Mouse (Mus musculus) forebrain, embryonic 15.5 days (tissue): ENCODE data around the gene Ccdc47. TPM values are rescaled to one million over a fixed set of nuclear protein-coding genes. Genes with fewer than 3 reads are reported as not detected.

Experiments used
- ATAC-seq: fragments of 200-750 bp; cut with Nextera tagmentation; replicated peaks from 2 replicates; pipeline ENCODE4 v1.8.0; 2017; ENCODE audit warnings: mild to moderate bottlenecking, moderate TSS enrichment, moderate library complexity
- H3K27ac ChIP-seq: fragments of 300-500 bp; sonication (generic); replicated peaks from 2 replicates; pipeline ENCODE4 v1.5.1; 2015; ENCODE audit warnings: mild to moderate bottlenecking, inconsistent platforms
- H3K27me3 ChIP-seq: fragments of 300-500 bp; sonication (generic); 2 replicates; pipeline ENCODE4 v1.6.1; 2015; ENCODE audit warnings: inconsistent platforms
- H3K36me3 ChIP-seq: fragments of 300-500 bp; sonication (generic); 2 replicates; pipeline ENCODE4 v1.6.1; 2015; ENCODE audit warnings: mild to moderate bottlenecking, inconsistent platforms
- H3K4me1 ChIP-seq: fragments of 300-500 bp; sonication (generic); 2 replicates; pipeline ENCODE4 v1.6.1; 2015; ENCODE audit warnings: inconsistent platforms
- H3K4me2 ChIP-seq: fragments of 300-500 bp; sonication (generic); replicated peaks from 2 replicates; pipeline ENCODE4 v1.6.1; 2015; ENCODE audit warnings: mild to moderate bottlenecking, inconsistent platforms
- H3K4me3 ChIP-seq: fragments of 300-500 bp; sonication (generic); 2 replicates; pipeline ENCODE4 v1.5.1; 2015; ENCODE audit warnings: mild to moderate bottlenecking, inconsistent platforms
- H3K9ac ChIP-seq: fragments of 300-500 bp; sonication (generic); replicated peaks from 2 replicates; pipeline ENCODE4 v1.6.1; 2015; ENCODE audit warnings: mild to moderate bottlenecking, inconsistent platforms
- H3K9me3 ChIP-seq: fragments of 300-500 bp; sonication (generic); 2 replicates; pipeline ENCODE4 v1.6.1; 2016; ENCODE audit warnings: inconsistent platforms
- WGBS: fragments of 180-500 bp; shearing (Covaris S2); methylation state at CpG from one replicate; pipeline ENCODE4 v1.1.7; 2015; ENCODE audit warnings: mixed read lengths; 5-methylcytosine and 5-hydroxymethylcytosine counted together
- polyA plus RNA-seq: library from polyadenylated mRNA; unstranded; fragments of >200 nt; fragmentation: Nextera tagmentation; extraction: Ambion mirVana; gene quantifications from 2 replicates; pipeline ENCODE4 v1.2.1, GENCODE M21; 2015

Gene Ccdc47
- polyA plus RNA-seq, 1 experiment from 2014 or later = 97.6 TPM

GRCm38 (mm10) chr11:106158930-106159215, 57.3 kb downstream of the Ccdc47 start:
- peak overlapping the region; percentile 79 for H3K4me2 ChIP-seq
- H3K4me3 ChIP-seq = peak overlapping the region; percentile 86
- peaks cover 37% of the 10 kb centered on the region for H3K36me3 ChIP-seq
- H3K27ac ChIP-seq = peak overlapping the region; percentile 97
- H3K4me1 ChIP-seq = peaks cover 43% of the 10 kb centered on the region
- H3K9ac ChIP-seq = peak overlapping the region; percentile 97
- 33% methylated on average over 9 of the region's 9 CpGs for WGBS
- H3K9me3 ChIP-seq = no peaks in the 10 kb centered on the region
- ATAC-seq = 0 out of 2 replicates have a peak, but pooled peaks have one; percentile 1
- H3K27me3 ChIP-seq = no peaks in the 10 kb centered on the region

GRCm38 (mm10) chr11:106158081-106158929, 57.8 kb downstream of the Ccdc47 start:
- no peak for ATAC-seq
- peak overlapping the region; percentile 97 for H3K9ac ChIP-seq
- peaks cover 43% of the 10 kb centered on the region for H3K4me1 ChIP-seq
- H3K36me3 ChIP-seq = peaks cover 36% of the 10 kb centered on the region
- H3K27ac ChIP-seq = peak overlapping the region; percentile 97
- H3K27me3 ChIP-seq = no peaks in the 10 kb centered on the region
- H3K4me3 ChIP-seq = peak overlapping the region; percentile 86
- 51% methylated on average over 14 of the region's 14 CpGs for WGBS
- peak overlapping the region; percentile 79 for H3K4me2 ChIP-seq
- H3K9me3 ChIP-seq = no peaks in the 10 kb centered on the region

GRCm38 (mm10) chr11:106157154-106157553, 59.0 kb downstream of the Ccdc47 start:
- Histone ChIP-seq H3K36me3 (peaks cover 43% of the 10 kb centered on the region), H3K4me2 (no peak overlapping the region), H3K27ac (no peak overlapping the region), H3K27me3 (no peaks in the 10 kb centered on the region), H3K4me1 (peaks cover 43% of the 10 kb centered on the region), H3K9ac (no peak overlapping the region), H3K9me3 (no peaks in the 10 kb centered on the region), H3K4me3 (no peak overlapping the region)
- no peak for ATAC-seq
- WGBS = 94% methylated on average over 7 of the region's 7 CpGs

GRCm38 (mm10) chr11:106156257-106156656, 59.9 kb downstream of the Ccdc47 start:
- peaks cover 36% of the 10 kb centered on the region for H3K4me1 ChIP-seq
- no peak overlapping the region for H3K27ac ChIP-seq
- H3K4me2 ChIP-seq = no peak overlapping the region
- ATAC-seq = no peak
- peaks cover 52% of the 10 kb centered on the region for H3K36me3 ChIP-seq
- 93% methylated on average over 1 of the region's 1 CpGs for WGBS
- H3K9ac ChIP-seq = no peak overlapping the region
- no peak overlapping the region for H3K4me3 ChIP-seq
- no peaks in the 10 kb centered on the region for H3K27me3 ChIP-seq
- H3K9me3 ChIP-seq = no peaks in the 10 kb centered on the region

GRCm38 (mm10) chr11:106155761-106156160, 60.4 kb downstream of the Ccdc47 start:
- no peaks in the 10 kb centered on the region for H3K27me3 ChIP-seq
- H3K4me2 ChIP-seq = no peak overlapping the region
- H3K4me3 ChIP-seq = no peak overlapping the region
- H3K9me3 ChIP-seq = no peaks in the 10 kb centered on the region
- no peak for ATAC-seq
- 77% methylated on average over 3 of the region's 3 CpGs for WGBS
- peak overlapping the region; percentile 46; the same call in 1 of the 2 replicates for H3K27ac ChIP-seq
- peaks cover 31% of the 10 kb centered on the region for H3K4me1 ChIP-seq
- H3K36me3 ChIP-seq = peaks cover 56% of the 10 kb centered on the region
- no peak overlapping the region for H3K9ac ChIP-seq

GRCm38 (mm10) chr11:106154770-106155169, 61.4 kb downstream of the Ccdc47 start:
- no peak for ATAC-seq
- H3K4me3 ChIP-seq = no peak overlapping the region
- 84% methylated on average over 2 of the region's 2 CpGs for WGBS
- no peaks in the 10 kb centered on the region for H3K27me3 ChIP-seq
- peaks cover 28% of the 10 kb centered on the region for H3K4me1 ChIP-seq
- H3K9ac ChIP-seq = no peak overlapping the region
- no peak overlapping the region for H3K4me2 ChIP-seq
- H3K27ac ChIP-seq = peak overlapping the region; percentile 14; the same call in 1 of the 2 replicates
- peaks cover 66% of the 10 kb centered on the region for H3K36me3 ChIP-seq
- H3K9me3 ChIP-seq = no peaks in the 10 kb centered on the region

- ATAC-seq = no peak
Observed at GRCm38 (mm10) chr11:106154091-106154490, 62.1 kb downstream of the Ccdc47 start.

GRCm38 (mm10) chr11:106152132-106152531, 64.0 kb downstream of the Ccdc47 start:
- no peaks in the 10 kb centered on the region for H3K9me3 ChIP-seq
- H3K9ac ChIP-seq = no peak overlapping the region
- no peak overlapping the region for H3K4me3 ChIP-seq
- 82% methylated on average over 8 of the region's 8 CpGs for WGBS
- peaks cover 83% of the 10 kb centered on the region for H3K36me3 ChIP-seq
- no peak for ATAC-seq
- H3K4me1 ChIP-seq = 0 out of 2 replicates have a peak, but pooled peaks cover 4% of the 10 kb centered on the region
- H3K27me3 ChIP-seq = no peaks in the 10 kb centered on the region
- no peak overlapping the region for H3K4me2 ChIP-seq
- H3K27ac ChIP-seq = no peak overlapping the region

More at GRCm38 (mm10) chr11:106154091-106154490, 62.1 kb downstream of the Ccdc47 start:
- WGBS = 74% methylated on average over 5 of the region's 5 CpGs
- Histone ChIP-seq H3K27ac (0 out of 2 replicates have a peak overlapping the region, but pooled peaks have one; percentile 14), H3K4me2 (no peak overlapping the region), H3K9ac (no peak overlapping the region), H3K27me3 (no peaks in the 10 kb centered on the region), H3K36me3 (peaks cover 73% of the 10 kb centered on the region), H3K4me1 (peaks cover 24% of the 10 kb centered on the region), H3K9me3 (no peaks in the 10 kb centered on the region), H3K4me3 (no peak overlapping the region)

GRCm38 (mm10) chr11:106151219-106151618, 64.9 kb downstream of the Ccdc47 start:
- Histone ChIP-seq H3K4me2 (no peak overlapping the region), H3K27me3 (no peaks in the 10 kb centered on the region), H3K36me3 (peaks cover 81% of the 10 kb centered on the region), H3K9ac (no peak overlapping the region), H3K27ac (no peak overlapping the region), H3K4me1 (0 out of 2 replicates have a peak, but pooled peaks cover 3% of the 10 kb centered on the region), H3K4me3 (no peak overlapping the region), H3K9me3 (no peaks in the 10 kb centered on the region)
- 94% methylated on average over 3 of the region's 3 CpGs for WGBS
- ATAC-seq = no peak

Other genes starting within 250 kb of the Ccdc47 start
- gene Ace, start 248.4 kb downstream of the Ccdc47 start, polyA plus RNA-seq = 2.3 and 2.5 TPM in 2 replicates
- 0.08 TPM in 1 of 2 replicates, not detected in the other for gene Ace3, start 221.7 kb downstream of the Ccdc47 start, polyA plus RNA-seq
- 0.57 and 0.59 TPM in 2 replicates for gene Kcnh6, start 208.2 kb downstream of the Ccdc47 start, polyA plus RNA-seq
- gene Dcaf7, start 179.5 kb downstream of the Ccdc47 start, polyA plus RNA-seq = 118 and 120 TPM in 2 replicates
- gene Taco1, start 150.3 kb downstream of the Ccdc47 start, polyA plus RNA-seq = 7.2 and 7.3 TPM in 2 replicates
- gene Map3k3, start 131.7 kb downstream of the Ccdc47 start, polyA plus RNA-seq = 14.2 TPM in 2 replicates
- gene Gm10840, start 55.5 kb downstream of the Ccdc47 start, polyA plus RNA-seq = 0.74 and 1.3 TPM in 2 replicates
- gene Limd2, start 55.5 kb downstream of the Ccdc47 start, polyA plus RNA-seq = 222 and 233 TPM in 2 replicates
- 30.1 and 32.2 TPM in 2 replicates for gene Strada, start 14.2 kb downstream of the Ccdc47 start, polyA plus RNA-seq
- gene Ddx42, start 582 bp upstream of the Ccdc47 start, polyA plus RNA-seq = 102 and 103 TPM in 2 replicates
- 39.2 and 39.7 TPM in 2 replicates for gene Ftsj3, start 39.7 kb upstream of the Ccdc47 start, polyA plus RNA-seq
- gene Psmc5, start 39.8 kb upstream of the Ccdc47 start, polyA plus RNA-seq = 274 and 283 TPM in 2 replicates
- gene Smarcd2, start 56.6 kb upstream of the Ccdc47 start, polyA plus RNA-seq = 12.7 and 13.2 TPM in 2 replicates
- 0.08 and 0.10 TPM in 2 replicates for gene Tcam1, start 60.3 kb upstream of the Ccdc47 start, polyA plus RNA-seq
- not detected in 2 replicates for gene Gh, start 85.5 kb upstream of the Ccdc47 start, polyA plus RNA-seq
- gene Cd79b, start 98.4 kb upstream of the Ccdc47 start, polyA plus RNA-seq = 0.56 and 0.77 TPM in 2 replicates
- not detected in 2 replicates for gene Scn4a, start 136.9 kb upstream of the Ccdc47 start, polyA plus RNA-seq
- not detected in 2 replicates for gene Prr29, start 149.1 kb upstream of the Ccdc47 start, polyA plus RNA-seq
- gene Icam2, start 171.7 kb upstream of the Ccdc47 start, polyA plus RNA-seq = 11.3 and 13.9 TPM in 2 replicates